Mouse (Mus musculus) intestine, embryonic 16.5 days (tissue): Measurements from ENCODE around the gene Tmem14a. TPM values are rescaled to one million over a fixed set of nuclear protein-coding genes. Genes with fewer than 3 reads are reported as not detected.
"Not testable (repeated sequence)": the region's sequence is repeated elsewhere in the genome, so short reads cannot be mapped to it uniquely, and the experiment has no call there.

Source experiments
- ATAC-seq: fragments of 200-750 bp; cut with Nextera tagmentation; 2 replicates; pipeline ENCODE4 v1.8.0; 2017; ENCODE audit warnings: moderate TSS enrichment, moderate library complexity
- H3K27ac ChIP-seq: fragments of 300-500 bp; sonication (generic); 2 replicates; pipeline ENCODE4 v1.5.1; 2014; ENCODE audit warnings: mild to moderate bottlenecking, low read length
- H3K27me3 ChIP-seq: fragments of 300-500 bp; sonication (generic); replicated peaks from 2 replicates; pipeline ENCODE4 v1.6.1; 2014; ENCODE audit warnings: low read length, control low read depth, mixed read lengths; ENCODE audit not compliant: control insufficient read depth, insufficient read depth
- H3K36me3 ChIP-seq: fragments of 300-500 bp; sonication (generic); 2 replicates; pipeline ENCODE4 v1.6.1; 2014; ENCODE audit warnings: low read length, control low read depth; ENCODE audit not compliant: control insufficient read depth, insufficient read depth
- H3K4me1 ChIP-seq: fragments of 300-500 bp; sonication (generic); 2 replicates; pipeline ENCODE4 v1.6.1; 2014; ENCODE audit warnings: low read length, control low read depth, mixed read lengths; ENCODE audit not compliant: control insufficient read depth, insufficient read depth
- H3K4me2 ChIP-seq: fragments of 300-500 bp; sonication (generic); 2 replicates; pipeline ENCODE4 v1.6.1; 2014; ENCODE audit warnings: low read depth, low read length, control low read depth
- H3K4me3 ChIP-seq: fragments of 300-500 bp; sonication (generic); 2 replicates; pipeline ENCODE4 v1.5.1; 2014; ENCODE audit warnings: mild to moderate bottlenecking, low read length
- H3K9ac ChIP-seq: fragments of 300-500 bp; sonication (generic); 2 replicates; pipeline ENCODE4 v1.6.1; 2014; ENCODE audit warnings: low read depth, low read length
- H3K9me3 ChIP-seq: fragments of 300-500 bp; sonication (generic); 2 replicates; pipeline ENCODE4 v1.6.1; 2016; ENCODE audit warnings: low read length, control low read depth; ENCODE audit not compliant: control insufficient read depth
- WGBS: fragments of 180-500 bp; shearing (Covaris S2); extraction: QIAGEN DNeasy Blood & Tissue Kit; methylation state at CpG from one replicate; pipeline ENCODE4 v1.1.7; 2014; 5-methylcytosine and 5-hydroxymethylcytosine counted together
- polyA plus RNA-seq: library from polyadenylated mRNA; unstranded; fragments of >200 nt; fragmentation: Nextera tagmentation; extraction: Ambion mirVana; gene quantifications from 2 replicates; pipeline ENCODE4 v1.2.1, GENCODE M21; 2015

Gene Tmem14a
- polyA plus RNA-seq, 1 experiment from 2014 or later = 12.8 TPM

DNA sequence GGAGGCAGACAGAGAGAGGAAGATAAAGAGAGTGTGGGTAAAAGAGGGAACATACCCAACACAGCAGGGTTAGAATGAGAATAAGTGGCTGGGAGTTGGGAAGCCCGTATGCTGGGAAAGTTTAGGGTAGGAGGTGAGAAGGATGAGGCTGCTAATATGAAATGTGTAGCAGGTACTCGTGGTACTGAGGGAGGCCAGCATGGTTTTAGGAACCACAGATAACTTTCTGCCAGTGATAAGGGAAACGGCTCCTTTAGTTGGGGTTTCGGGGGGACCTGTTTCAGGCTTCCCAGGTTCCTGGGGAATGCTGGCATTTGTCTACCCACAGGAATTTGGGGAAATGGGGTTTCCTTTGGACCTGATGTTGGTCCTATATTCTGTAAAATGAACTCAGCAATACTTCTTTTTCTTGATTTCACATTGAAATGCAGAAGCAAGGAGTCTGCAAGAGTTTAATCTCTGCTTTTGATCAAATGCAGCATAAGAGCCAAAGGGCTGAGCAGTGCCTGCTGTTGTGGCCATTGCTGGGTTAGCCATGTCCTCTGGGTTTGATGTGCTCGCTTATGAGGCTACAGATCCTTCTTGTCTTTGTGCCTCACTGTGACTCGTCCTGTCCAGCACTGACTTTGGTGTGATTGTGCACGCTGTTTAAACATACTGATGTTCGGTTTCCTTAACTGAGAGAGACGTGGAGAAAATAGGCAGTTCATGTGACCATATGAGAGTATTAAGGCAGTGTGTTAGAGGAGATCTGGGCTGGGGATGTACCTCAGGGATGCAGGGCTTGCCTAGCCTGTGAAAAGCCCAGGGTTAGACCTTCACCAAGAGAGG lies 30.4 kb downstream of the Tmem14a start:
- Histone ChIP-seq H3K9ac (no peak overlapping the region), H3K27me3 (no peaks in the 10 kb centered on the region), H3K4me3 (no peak overlapping the region), H3K9me3 (no peaks in the 10 kb centered on the region), H3K27ac (no peak overlapping the region), H3K4me2 (no peak overlapping the region), H3K4me1 (no peaks in the 10 kb centered on the region), H3K36me3 (no peaks in the 10 kb centered on the region)
- WGBS = 82% methylated on average over 9 of the region's 9 CpGs
- no peak for ATAC-seq

DNA sequence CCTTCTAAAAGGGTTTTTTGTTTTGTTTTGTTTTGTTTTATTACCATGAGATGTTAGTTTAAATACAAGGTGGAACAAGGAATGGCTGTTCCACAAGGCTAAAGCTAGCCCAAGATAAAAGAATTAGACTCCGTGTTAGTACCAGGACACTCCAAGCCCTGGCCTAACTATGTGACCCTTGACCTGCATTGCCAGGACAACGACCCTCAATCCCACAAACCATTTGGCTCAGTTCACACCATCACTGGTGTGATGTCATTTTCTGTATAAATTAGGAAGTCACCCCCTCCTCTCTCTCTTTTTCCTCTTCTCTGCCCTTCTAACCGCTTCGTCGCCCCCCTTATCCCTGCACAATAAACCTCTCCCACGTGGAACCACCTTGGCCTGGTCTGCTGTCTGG lies 33.3 kb downstream of the Tmem14a start:
- H3K9ac ChIP-seq = no peak overlapping the region
- no peak overlapping the region for H3K4me3 ChIP-seq
- H3K27ac ChIP-seq = no peak overlapping the region
- no peaks in the 10 kb centered on the region for H3K9me3 ChIP-seq
- H3K27me3 ChIP-seq = no peaks in the 10 kb centered on the region
- no peaks in the 10 kb centered on the region for H3K36me3 ChIP-seq
- ATAC-seq = no peak
- no peak overlapping the region for H3K4me2 ChIP-seq
- WGBS = 72% methylated on average over 6 of the region's 6 CpGs
- no peaks in the 10 kb centered on the region for H3K4me1 ChIP-seq

DNA sequence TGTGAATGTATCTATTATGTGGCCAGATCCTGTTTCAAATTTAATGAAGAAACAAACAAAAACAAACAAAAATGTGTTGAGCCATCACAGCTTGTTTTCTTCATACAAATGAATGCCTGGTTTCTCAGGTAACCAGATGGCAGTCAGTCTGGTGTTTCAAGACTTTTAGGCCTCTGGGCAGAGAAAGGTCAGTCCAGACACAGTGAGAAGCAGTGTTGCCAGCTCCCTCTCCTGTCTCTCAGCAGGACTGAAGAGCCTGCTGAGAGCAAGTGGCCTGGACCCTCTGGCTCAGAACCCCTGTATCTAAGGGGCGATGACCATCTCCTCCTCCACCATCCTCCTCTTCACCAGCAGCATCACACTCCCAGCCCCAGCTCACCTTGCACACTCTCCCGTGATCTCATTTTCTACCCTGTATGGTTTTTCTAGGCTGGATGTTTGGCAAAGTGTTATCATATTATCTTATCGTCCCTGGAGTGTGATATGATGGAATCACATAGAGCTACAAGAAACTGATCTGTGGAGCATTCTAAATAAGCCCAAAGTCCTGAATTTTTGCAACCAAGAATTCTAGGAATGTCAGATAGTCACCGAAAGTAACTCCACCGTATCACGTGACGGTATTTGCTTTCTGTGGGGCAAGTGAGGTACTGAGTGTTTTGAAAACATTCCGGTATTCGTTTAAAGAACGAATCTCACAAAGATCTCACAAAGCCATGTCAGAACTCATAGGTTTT lies 34.4 kb downstream of the Tmem14a start:
- Histone ChIP-seq H3K4me2 (no peak overlapping the region), H3K4me1 (no peaks in the 10 kb centered on the region), H3K9ac (no peak overlapping the region), H3K4me3 (no peak overlapping the region), H3K9me3 (no peaks in the 10 kb centered on the region), H3K27me3 (no peaks in the 10 kb centered on the region), H3K27ac (no peak overlapping the region), H3K36me3 (no peaks in the 10 kb centered on the region)
- 75% methylated on average over 10 of the region's 10 CpGs for WGBS
- ATAC-seq = no peak

DNA sequence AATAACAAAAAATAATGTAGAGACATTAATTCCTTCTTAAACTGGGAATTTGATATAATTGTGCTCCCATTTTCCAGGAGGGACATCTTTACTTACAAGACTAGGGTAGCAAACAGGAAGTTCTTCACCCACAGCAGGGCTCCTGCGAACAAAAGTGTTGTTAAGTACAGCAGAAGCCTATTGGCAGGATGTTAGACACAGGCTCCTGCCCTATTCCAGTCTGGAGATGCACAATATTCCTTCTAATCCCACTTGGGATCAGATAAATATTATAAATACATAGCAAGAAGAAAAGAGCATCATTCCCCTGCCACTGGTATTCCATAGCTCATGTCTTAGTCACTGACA lies 34.9 kb downstream of the Tmem14a start:
- no peak overlapping the region for H3K4me2 ChIP-seq
- H3K27me3 ChIP-seq = no peaks in the 10 kb centered on the region
- H3K9me3 ChIP-seq = no peaks in the 10 kb centered on the region
- H3K4me1 ChIP-seq = no peaks in the 10 kb centered on the region
- no peak for ATAC-seq
- H3K4me3 ChIP-seq = no peak overlapping the region
- WGBS = 76% methylated on average over 1 of the region's 1 CpGs
- H3K9ac ChIP-seq = no peak overlapping the region
- no peaks in the 10 kb centered on the region for H3K36me3 ChIP-seq
- H3K27ac ChIP-seq = no peak overlapping the region

DNA sequence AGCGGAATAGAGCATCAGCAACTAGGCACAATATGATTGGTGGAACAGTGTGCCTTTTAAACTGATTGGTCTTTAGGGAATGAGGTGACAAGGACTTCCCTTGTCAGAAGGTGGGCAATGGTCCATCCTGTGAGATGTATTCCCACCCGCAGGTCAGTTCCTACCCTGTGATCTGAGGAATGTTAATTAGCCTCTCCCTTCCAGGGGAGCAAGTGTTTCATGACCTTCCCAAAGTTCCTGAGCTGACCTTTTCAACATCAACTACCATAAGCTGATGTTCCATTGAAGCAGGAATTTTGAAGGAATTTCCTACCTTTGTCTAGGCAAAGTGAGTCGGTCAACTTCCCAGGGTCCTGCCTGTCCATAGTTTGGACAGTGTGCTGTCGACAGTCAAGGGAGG lies 35.5 kb downstream of the Tmem14a start:
- Histone ChIP-seq H3K27me3 (no peaks in the 10 kb centered on the region), H3K36me3 (no peaks in the 10 kb centered on the region), H3K9ac (no peak overlapping the region), H3K4me3 (no peak overlapping the region), H3K4me2 (no peak overlapping the region), H3K9me3 (no peaks in the 10 kb centered on the region), H3K27ac (no peak overlapping the region), H3K4me1 (no peaks in the 10 kb centered on the region)
- WGBS = 84% methylated on average over 4 of the region's 4 CpGs
- no peak for ATAC-seq

DNA sequence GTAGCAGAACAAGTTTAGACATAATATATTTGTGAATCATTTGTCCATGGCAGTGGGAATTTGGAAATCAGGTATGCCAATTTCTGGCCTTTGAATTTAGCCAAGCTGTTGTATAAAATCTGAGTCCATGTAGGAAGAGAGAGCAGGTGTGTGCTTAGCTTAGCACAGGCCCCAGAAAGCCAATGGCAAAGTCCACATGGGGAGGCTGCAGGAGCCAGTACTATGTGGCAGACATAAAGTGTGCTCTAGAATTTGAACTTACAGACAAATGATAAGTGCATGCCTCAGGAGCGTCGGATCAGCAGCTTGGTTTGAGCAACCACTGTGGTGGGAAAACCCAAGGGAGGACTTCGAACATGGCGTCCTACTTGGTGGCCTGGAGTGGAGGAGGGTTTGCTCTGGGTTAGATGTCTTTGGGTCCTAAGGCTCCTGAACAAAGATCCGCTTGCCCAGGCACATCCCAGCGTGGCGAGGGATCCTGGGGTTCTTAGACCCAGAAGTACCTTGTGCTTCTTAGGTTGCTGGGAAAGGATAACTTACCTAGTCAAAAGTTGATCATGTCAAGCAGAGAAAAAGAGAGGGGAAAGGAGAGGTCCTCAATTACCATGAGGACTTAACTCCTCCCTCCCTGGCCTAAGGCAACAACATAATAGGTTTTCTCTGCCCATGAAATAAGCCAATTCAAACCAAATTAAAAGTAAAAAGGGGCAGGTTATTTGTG lies 37.4 kb downstream of the Tmem14a start:
- Histone ChIP-seq H3K27ac (no peak overlapping the region), H3K27me3 (no peaks in the 10 kb centered on the region), H3K4me2 (no peak overlapping the region), H3K36me3 (no peaks in the 10 kb centered on the region), H3K4me3 (no peak overlapping the region), H3K4me1 (no peaks in the 10 kb centered on the region), H3K9ac (no peak overlapping the region), H3K9me3 (no peaks in the 10 kb centered on the region)
- WGBS = 88% methylated on average over 7 of the region's 7 CpGs
- peak; percentile 89 for ATAC-seq

DNA sequence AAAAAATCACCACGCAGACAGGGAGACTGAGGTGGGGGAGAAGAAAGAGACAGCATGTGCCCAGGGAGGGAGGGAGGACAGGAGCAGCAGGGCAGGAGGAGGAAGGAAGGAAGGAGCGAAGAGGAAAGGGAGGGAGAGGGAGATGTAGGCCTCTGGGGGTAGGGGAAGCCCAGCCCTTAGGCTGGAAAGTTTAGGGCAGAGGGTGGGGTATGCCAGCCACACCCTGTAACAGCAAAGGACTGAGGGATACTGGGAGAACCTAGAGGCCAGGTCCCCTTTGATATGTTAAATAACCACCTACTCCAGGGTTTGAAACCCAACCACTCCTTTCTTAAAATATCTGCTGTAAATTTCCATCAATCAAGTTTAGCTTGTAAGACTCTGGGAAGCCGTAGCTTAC lies 38.0 kb downstream of the Tmem14a start:
- Histone ChIP-seq H3K4me2 (no peak overlapping the region), H3K4me3 (no peak overlapping the region), H3K27ac (no peak overlapping the region), H3K4me1 (no peaks in the 10 kb centered on the region), H3K9me3 (no peaks in the 10 kb centered on the region), H3K9ac (no peak overlapping the region), H3K27me3 (no peaks in the 10 kb centered on the region), H3K36me3 (no peaks in the 10 kb centered on the region)
- ATAC-seq = peak; percentile 60
- WGBS = 61% methylated on average over 3 of the region's 3 CpGs

DNA sequence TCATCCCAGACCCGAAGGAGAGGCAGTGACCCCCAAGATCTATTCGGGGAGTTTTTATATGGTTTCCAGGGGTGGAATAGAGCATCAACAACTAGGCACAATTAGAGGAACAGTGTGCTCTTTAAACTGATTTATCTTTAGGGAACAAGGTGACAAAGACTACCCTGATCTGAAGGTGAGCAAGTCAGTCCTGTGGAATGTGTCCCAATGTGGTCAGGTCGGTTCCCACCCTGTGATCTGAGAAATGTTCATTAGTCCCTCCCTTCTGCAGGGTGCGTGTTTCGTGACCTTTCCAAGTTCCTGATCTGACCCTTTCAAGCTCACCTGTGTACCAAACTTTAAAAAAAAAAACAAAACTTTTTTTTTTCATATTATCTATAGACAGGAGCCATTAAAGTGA lies 38.5 kb downstream of the Tmem14a start:
- Histone ChIP-seq H3K4me1 (no peaks in the 10 kb centered on the region), H3K9me3 (no peaks in the 10 kb centered on the region), H3K4me2 (no peak overlapping the region), H3K9ac (no peak overlapping the region), H3K36me3 (no peaks in the 10 kb centered on the region), H3K27me3 (no peaks in the 10 kb centered on the region), H3K27ac (no peak overlapping the region), H3K4me3 (no peak overlapping the region)
- WGBS = 72% methylated on average over 5 of the region's 5 CpGs
- no peak for ATAC-seq

DNA sequence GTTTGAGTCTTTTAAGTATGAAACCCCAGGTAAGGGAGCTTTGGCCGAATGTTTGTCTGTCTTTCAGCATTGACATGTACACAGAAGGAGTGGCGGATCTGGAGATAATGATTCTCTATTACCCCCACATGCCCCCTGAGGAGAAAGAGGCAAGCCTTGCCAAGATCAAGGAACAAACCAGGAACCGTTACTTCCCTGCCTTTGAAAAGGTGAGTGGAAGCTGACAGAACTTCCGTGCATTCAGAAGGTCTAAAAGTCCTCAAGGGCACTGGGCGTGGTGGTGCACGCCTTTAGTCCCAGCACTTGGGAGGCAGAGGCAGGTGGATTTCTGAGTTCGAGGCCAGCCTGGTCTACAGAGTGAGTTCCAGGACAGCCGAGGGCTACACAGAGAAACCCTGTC lies 41.6 kb downstream of the Tmem14a start:
- H3K9ac ChIP-seq, H3K27ac ChIP-seq, H3K4me1 ChIP-seq, H3K9me3 ChIP-seq, H3K4me2 ChIP-seq, ATAC-seq, H3K27me3 ChIP-seq, H3K4me3 ChIP-seq, H3K36me3 ChIP-seq: not testable (repeated sequence)
- WGBS = 83% methylated on average over 8 of the region's 8 CpGs
